Mouse (Mus musculus) limb, embryonic 13.5 days (tissue): ENCODE data around the gene Galr3. TPM values are rescaled to one million over a fixed set of nuclear protein-coding genes. Genes with fewer than 3 reads are reported as not detected.

Experiments
- ATAC-seq: fragments of 200-750 bp; cut with Nextera tagmentation; 2 replicates; pipeline ENCODE4 v1.8.0; 2017; ENCODE audit warnings: low read depth, moderate number of reproducible peaks, moderate TSS enrichment; ENCODE audit not compliant: low FRiP score
- H3K27ac ChIP-seq: fragments of 300-500 bp; sonication (generic); 2 replicates; pipeline ENCODE4 v1.5.1; 2015; ENCODE audit warnings: inconsistent platforms, mild to moderate bottlenecking, moderate library complexity
- H3K27me3 ChIP-seq: fragments of 300-500 bp; sonication (generic); 2 replicates; pipeline ENCODE4 v1.6.1; 2015; ENCODE audit warnings: mild to moderate bottlenecking, inconsistent platforms
- H3K36me3 ChIP-seq: fragments of 300-500 bp; sonication (generic); 2 replicates; pipeline ENCODE4 v1.6.1; 2015; ENCODE audit warnings: inconsistent platforms, mild to moderate bottlenecking, moderate library complexity
- H3K4me1 ChIP-seq: fragments of 300-500 bp; sonication (generic); 2 replicates; pipeline ENCODE4 v1.6.1; 2015; ENCODE audit warnings: inconsistent platforms
- H3K4me2 ChIP-seq: fragments of 300-500 bp; sonication (generic); replicated peaks from 2 replicates; pipeline ENCODE4 v1.6.1; 2015; ENCODE audit warnings: inconsistent platforms, mild to moderate bottlenecking, moderate library complexity
- H3K4me3 ChIP-seq: fragments of 300-500 bp; sonication (generic); 2 replicates; pipeline ENCODE4 v1.5.1; 2015; ENCODE audit warnings: moderate library complexity, mild to moderate bottlenecking, inconsistent platforms
- H3K9ac ChIP-seq: fragments of 300-500 bp; sonication (generic); 2 replicates; pipeline ENCODE4 v1.6.1; 2015; ENCODE audit warnings: mild to moderate bottlenecking, inconsistent platforms
- H3K9me3 ChIP-seq: fragments of 300-500 bp; sonication (generic); 2 replicates; pipeline ENCODE4 v1.6.1; 2016; ENCODE audit warnings: inconsistent platforms
- WGBS: fragments of 180-500 bp; shearing (Covaris S2); methylation state at CpG from one replicate; pipeline ENCODE4 v1.1.7; 2015; 5-methylcytosine and 5-hydroxymethylcytosine counted together
- microRNA-seq: library from miRNA; unstranded; fragments of <30 nt; microRNA quantifications from one replicate; pipeline ENCODE4, GENCODE M21; 2016
- polyA plus RNA-seq: library from polyadenylated mRNA; unstranded; fragments of >200 nt; fragmentation: Nextera tagmentation; extraction: Ambion mirVana; gene quantifications from 2 replicates; pipeline ENCODE4 v1.2.1, GENCODE M21; 2015

The Galr3 gene
- polyA plus RNA-seq, 1 experiment from 2014 or later = not detected

DNA sequence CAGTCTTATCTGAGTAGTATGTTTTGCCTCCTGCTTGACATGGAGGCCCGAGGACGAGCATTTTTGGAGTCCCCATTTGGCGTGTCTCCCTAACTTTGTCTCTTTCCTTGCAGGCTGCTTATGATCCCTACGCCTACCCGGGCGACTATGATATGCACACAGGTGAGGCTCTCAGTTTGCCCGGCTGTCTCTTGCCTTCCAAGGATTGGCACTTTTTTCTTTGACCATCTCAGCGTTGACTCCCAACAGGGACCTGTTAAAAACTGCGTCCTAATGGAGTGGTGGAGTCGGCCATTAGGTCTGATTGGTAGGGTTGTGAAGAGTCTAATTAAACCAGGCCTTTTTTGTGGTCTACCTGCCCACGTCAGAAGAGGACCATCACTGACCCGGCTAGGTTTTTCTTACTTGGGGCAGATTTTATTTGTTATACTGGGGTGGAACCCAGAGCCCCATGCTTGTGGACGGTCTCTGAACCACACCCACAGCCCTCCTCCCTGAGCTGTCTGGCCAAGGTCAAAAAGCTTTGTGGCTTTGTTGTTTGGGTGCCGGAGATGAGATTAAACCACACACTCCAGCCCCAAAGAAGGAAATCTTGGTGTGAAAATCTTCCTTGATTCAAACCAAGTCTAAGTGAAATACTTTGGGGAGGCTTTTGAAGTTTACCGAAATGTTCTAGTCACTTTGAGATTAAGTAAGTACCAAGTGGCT lies 34.1 kb downstream of the Galr3 start:
- H3K9me3 ChIP-seq = no peaks in the 10 kb centered on the region
- H3K9ac ChIP-seq = peak overlapping the region; percentile 85
- H3K4me3 ChIP-seq = peak overlapping the region; percentile 96
- H3K27ac ChIP-seq = no peak overlapping the region; the same call in 1 of the 2 replicates
- WGBS = 37% methylated on average over 15 of the region's 15 CpGs
- H3K27me3 ChIP-seq = no peaks in the 10 kb centered on the region
- ATAC-seq = no peak
- H3K36me3 ChIP-seq = peaks cover 42% of the 10 kb centered on the region
- H3K4me1 ChIP-seq = peaks cover 16% of the 10 kb centered on the region
- peak overlapping the region; percentile 88 for H3K4me2 ChIP-seq

GRCm38 (mm10) chr15:79079567-79079966 lies 37.9 kb downstream of the Galr3 start:
- no peak overlapping the region for H3K27ac ChIP-seq
- no peak overlapping the region for H3K4me2 ChIP-seq
- peaks cover 80% of the 10 kb centered on the region for H3K36me3 ChIP-seq
- H3K4me1 ChIP-seq = peaks cover 12% of the 10 kb centered on the region
- no peaks in the 10 kb centered on the region for H3K27me3 ChIP-seq
- no peak for ATAC-seq
- 96% methylated on average over 7 of the region's 7 CpGs for WGBS
- no peak overlapping the region for H3K4me3 ChIP-seq
- no peaks in the 10 kb centered on the region for H3K9me3 ChIP-seq
- no peak overlapping the region for H3K9ac ChIP-seq

DNA sequence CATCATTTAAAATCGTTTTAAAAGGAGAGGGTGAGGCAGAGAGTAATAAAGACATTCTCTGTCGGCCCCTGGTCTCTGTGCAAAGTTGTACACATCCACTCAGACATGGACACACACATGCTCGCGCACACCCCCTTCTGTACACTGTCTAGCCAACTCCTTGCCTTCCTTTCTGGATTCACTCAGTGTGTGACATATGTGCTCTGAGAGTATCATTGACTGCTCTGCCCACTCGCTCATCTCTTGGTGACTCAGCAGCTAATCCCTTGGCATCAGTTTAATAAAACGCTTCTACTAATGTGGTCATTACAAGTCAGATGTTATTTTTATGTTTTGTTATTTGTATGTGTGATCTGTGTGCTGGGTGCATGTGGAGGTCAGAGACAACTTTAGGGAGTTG lies 50.6 kb downstream of the Galr3 start:
- Histone ChIP-seq H3K36me3 (peaks cover 88% of the 10 kb centered on the region), H3K9me3 (no peaks in the 10 kb centered on the region)

More for the DNA sequence above, 50.6 kb downstream of the Galr3 start:
- Histone ChIP-seq H3K4me3 (no peak overlapping the region), H3K27ac (no peak overlapping the region), H3K4me1 (peaks cover 2% of the 10 kb centered on the region), H3K9ac (no peak overlapping the region; the same call in 1 of the 2 replicates), H3K27me3 (no peaks in the 10 kb centered on the region), H3K4me2 (no peak overlapping the region)
- WGBS = 90% methylated on average over 6 of the region's 6 CpGs
- ATAC-seq = no peak

Small RNA genes lying within 50 kb of the gene (microRNA-seq; reads per million reads assigned to microRNA genes)
- gene Mir6956 = 2.4 reads per million, percentile 8 among the genes with 10 or more reads in this experiment

Other genes with a start within 250 kb of the Galr3 start
- gene Card10, start 238.8 kb upstream of the Galr3 start, polyA plus RNA-seq = 3.0 TPM in 2 replicates
- gene Cdc42ep1, start 199.3 kb upstream of the Galr3 start, polyA plus RNA-seq = 17.9 and 19.1 TPM in 2 replicates
- 0.47 and 0.53 TPM in 2 replicates for gene Lgals2, start 186.4 kb upstream of the Galr3 start, polyA plus RNA-seq
- gene Gga1, start 164.7 kb upstream of the Galr3 start, polyA plus RNA-seq = 42.0 and 46.5 TPM in 2 replicates
- gene Gm49510, start 142.2 kb upstream of the Galr3 start, polyA plus RNA-seq = 0.34 and 0.71 TPM in 2 replicates
- 43.7 and 51.3 TPM in 2 replicates for gene Sh3bp1, start 142.1 kb upstream of the Galr3 start, polyA plus RNA-seq
- 19.1 and 20.3 TPM in 2 replicates for gene Pdxp, start 128.0 kb upstream of the Galr3 start, polyA plus RNA-seq
- gene Lgals1, start 115.2 kb upstream of the Galr3 start, polyA plus RNA-seq = 1,866 and 1,947 TPM in 2 replicates
- gene Nol12, start 107.0 kb upstream of the Galr3 start, polyA plus RNA-seq = 55.7 and 60.0 TPM in 2 replicates
- 42.0 and 50.2 TPM in 2 replicates for gene Triobp, start 94.2 kb upstream of the Galr3 start, polyA plus RNA-seq
- gene H1f0, start 13.4 kb upstream of the Galr3 start, polyA plus RNA-seq = 558 and 589 TPM in 2 replicates
- 51.9 and 52.8 TPM in 2 replicates for gene Ankrd54, start 21.0 kb downstream of the Galr3 start, polyA plus RNA-seq
- gene Eif3l, start 33.3 kb downstream of the Galr3 start, polyA plus RNA-seq = 221 and 229 TPM in 2 replicates
- gene Micall1, start 67.0 kb downstream of the Galr3 start, polyA plus RNA-seq = 8.9 and 10.6 TPM in 2 replicates
- 293 and 294 TPM in 2 replicates for gene Polr2f, start 99.1 kb downstream of the Galr3 start, polyA plus RNA-seq
- gene 1700088E04Rik, start 99.4 kb downstream of the Galr3 start, polyA plus RNA-seq = 5.6 and 7.5 TPM in 2 replicates
- gene Sox10, start 123.4 kb downstream of the Galr3 start, polyA plus RNA-seq = 5.9 and 6.3 TPM in 2 replicates
- gene Pick1, start 187.3 kb downstream of the Galr3 start, polyA plus RNA-seq = 52.7 and 57.4 TPM in 2 replicates
- 1.3 and 1.4 TPM in 2 replicates for gene Gm49486, start 187.5 kb downstream of the Galr3 start, polyA plus RNA-seq
- gene Slc16a8, start 212.9 kb downstream of the Galr3 start, polyA plus RNA-seq = 0.33 and 0.59 TPM in 2 replicates
- gene Baiap2l2, start 243.7 kb downstream of the Galr3 start, polyA plus RNA-seq = 8.8 and 11.7 TPM in 2 replicates